Comparison of ENCODE assay signal across 8 mouse cellular contexts in genomic region chr14:103843371-103844001, GRCm38 (mm10). TPM values are rescaled to one million over a fixed set of nuclear protein-coding genes. Genes with fewer than 3 reads are reported as not detected.
DNase-seq lines count a peak whose midpoint lies in the region; ATAC-seq and TF ChIP-seq lines count a peak whose summit lies in the region.

No protein-coding gene starts in this region.

- WGBS in hindbrain, embryonic 11.5 days = under 1% methylated on average over 30 of the region's 30 CpGs

- H3K9me3 ChIP-seq in ES-E14 (ENCODE audit: control insufficient read depth, insufficient read depth, low read depth, low read length) = no peaks in the 10 kb centered on the region; the same call in 1 of the 2 replicates
- no peaks in the 10 kb centered on the region for H3K9me3 ChIP-seq in hindbrain, embryonic 11.5 days (ENCODE audit: control insufficient read depth, low read length)

- intact Hi-C loops in left cerebral cortex, adult 2 months (cut with DNase I) = loop anchor here (5.0 to 10.0 kb wide), 2 partner anchors 119 to 184 kb away; no protein-coding TSS in a partner anchor

- H3K27ac ChIP-seq in ES-E14 (ENCODE audit: insufficient read depth, low read depth, low read length, poor library complexity, severe bottlenecking) = no peak overlapping the region
- peak overlapping the region; percentile 70 for H3K27ac ChIP-seq in hindbrain, embryonic 11.5 days (ENCODE audit: low read depth, low read length)
- H3K27ac ChIP-seq in left cerebral cortex, adult 2 months = no peak overlapping the region; the same call in 1 of the 2 replicates

- H3K27me3 ChIP-seq in hindbrain, embryonic 11.5 days (ENCODE audit: control insufficient read depth, insufficient read depth, low read length) = no peaks in the 10 kb centered on the region

- TF ChIP-seq CTCF in left cerebral cortex, adult 2 months (IDR thresholded peaks at IDR 0.05) = no peak; the same call in none of the 2 replicates

- DNase-seq in ES-E14 (ENCODE audit: low read depth, low spot score) (peak; percentile 26), MN1 (ENCODE audit: low spot score) (no peak)
- peak; percentile 12 for DNase-seq in brain, adult 2 months (ENCODE audit: low read depth, low spot score)
- peak; percentile 18 to 56 for DNase-seq in frontal cortex, postnatal 10 days (ENCODE audit: low spot score in 2 of 2)
- DNase-seq in hindbrain, embryonic 11.5 days (ENCODE audit: low spot score) = peak; percentile 67
- peak; percentile 31 to 34 for DNase-seq in left cerebral cortex, adult 2 months (ENCODE audit: extremely low spot score in 1 of 2, low spot score in 2 of 2)
- peak; percentile 65 to 75 for DNase-seq in lung, postnatal 4 days
- peak; percentile 50 to 59 for DNase-seq in right cerebral cortex, adult 2 months (ENCODE audit: low spot score in 2 of 2)

- peak; percentile 77 for ATAC-seq in hindbrain, embryonic 11.5 days (ENCODE audit: low FRiP score)

- H3K9ac ChIP-seq in ES-E14 (ENCODE audit: insufficient read depth, low read depth, low read length, poor library complexity, severe bottlenecking) = no peak overlapping the region
- H3K9ac ChIP-seq in hindbrain, embryonic 11.5 days (ENCODE audit: low read depth, low read length) = peak overlapping the region; percentile 61

- H3K4me1 ChIP-seq in ES-E14 (ENCODE audit: control insufficient read depth in 2 of 2, insufficient read depth in 2 of 2, low read length in 2 of 2, poor library complexity in 1 of 2) = peaks cover 0 to 5% of the 10 kb centered on the region in 2 experiments; a peak in 3 of 4 replicates
- H3K4me1 ChIP-seq in hindbrain, embryonic 11.5 days (replicated peaks; ENCODE audit: control insufficient read depth, insufficient read depth, low read length) = no peaks in the 10 kb centered on the region

- H3K4me3 ChIP-seq in ES-E14 (ENCODE audit: insufficient read depth in 1 of 2, low read depth in 1 of 2, low read length in 2 of 2, poor library complexity in 1 of 2, severe bottlenecking in 1 of 2) = peak overlapping the region; percentile 51 to 56
- H3K4me3 ChIP-seq in hindbrain, embryonic 11.5 days (ENCODE audit: low read depth, low read length) = peak overlapping the region; percentile 58
- H3K4me3 ChIP-seq in left cerebral cortex, adult 2 months = peak overlapping the region; percentile 52

- H3K36me3 ChIP-seq in ES-E14 (ENCODE audit: control insufficient read depth, insufficient read depth, low read length, poor library complexity, severe bottlenecking) = no peaks in the 10 kb centered on the region
- H3K36me3 ChIP-seq in hindbrain, embryonic 11.5 days (ENCODE audit: control insufficient read depth, insufficient read depth, low read length) = no peaks in the 10 kb centered on the region; the same call in 1 of the 2 replicates

- in situ Hi-C loops in ES-E14 (cut with MboI; ENCODE audit: low sequenced_read_pairs in 2 of 2, unreplicated experiment in 2 of 2) = no loop called here

- H3K4me2 ChIP-seq in hindbrain, embryonic 11.5 days (replicated peaks; ENCODE audit: low read depth, low read length) = peak overlapping the region; percentile 89

TF ChIP-seq in ES-E14, 5 proteins besides CTCF, POLR2A, EP300 and RAD21:
- TF ChIP-seq HCFC1 (IDR thresholded peaks at IDR 0.05; ENCODE audit: borderline replicate concordance, insufficient read depth, low read length) (no peak), ZNF384 (IDR thresholded peaks at IDR 0.05; ENCODE audit: low read depth, low read length) (no peak), MAFK (IDR thresholded peaks at IDR 0.05; ENCODE audit: insufficient read depth, low read depth, low read length) (no peak), ZC3H11A (IDR thresholded peaks at IDR 0.05; ENCODE audit: borderline replicate concordance, low read depth, low read length) (no peak), CHD2 (IDR thresholded peaks at IDR 0.05; ENCODE audit: low read depth, low read length) (no peak)

RNA-seq across cellular contexts. Expression of gene Ednrb, which starts 0.7 kb away (rescaled TPM):
- 0.11 and 0.18 TPM in 2 replicates for total RNA-seq in ES-E14 (2012; rRNA removed)
- 149 and 164 TPM in 2 replicates for polyA plus RNA-seq in hindbrain, embryonic 11.5 days (2014; fragmentation: Nextera tagmentation; extraction: Ambion mirVana)
- 10 to 100 TPM; 26.9 to 33.1 TPM for total RNA-seq in left cerebral cortex, adult 2 months (2021)

Comparison
In these comparisons a context has a peak if more than half of its experiments do, and no peak if none do; other contexts are left out.
1. RNA of gene Ednrb, which starts 0.7 kb away (total RNA-seq): 26.9 to 33.1 TPM in left cerebral cortex, adult 2 months; 0.11 to 0.18 TPM in ES-E14; every median in the first group is over 10 times any median in the second.
2. Peak in every context shown above with its lines, with median percentiles within 50 percentile points of each other: H3K4me3 ChIP-seq.